Mouse (Mus musculus) heart, postnatal 4 days (tissue): ENCODE measurements around the gene Slc25a13. TPM values are rescaled to one million over a fixed set of nuclear protein-coding genes. Genes with fewer than 3 reads are reported as not detected.

ENCODE experiments used
- DNase-seq: peaks from one replicate; pipeline ENCODE4 v3.0.0; 2021
- total RNA-seq, 2 experiments: library from RNA; stranded (reverse); gene quantifications; 2 replicates each; pipeline ENCODE4 v1.2.3; 2021

The Slc25a13 gene
- total RNA-seq = 10 to 100 TPM; 65.8 to 67.9 TPM

GRCm38 (mm10) chr6:6216507-6217285 lies at the start of gene Slc25a13:
Gene Slc25a13, minus strand, starts transcription at chr6:6217173.
- DNase-seq = peak; percentile 85

DNA sequence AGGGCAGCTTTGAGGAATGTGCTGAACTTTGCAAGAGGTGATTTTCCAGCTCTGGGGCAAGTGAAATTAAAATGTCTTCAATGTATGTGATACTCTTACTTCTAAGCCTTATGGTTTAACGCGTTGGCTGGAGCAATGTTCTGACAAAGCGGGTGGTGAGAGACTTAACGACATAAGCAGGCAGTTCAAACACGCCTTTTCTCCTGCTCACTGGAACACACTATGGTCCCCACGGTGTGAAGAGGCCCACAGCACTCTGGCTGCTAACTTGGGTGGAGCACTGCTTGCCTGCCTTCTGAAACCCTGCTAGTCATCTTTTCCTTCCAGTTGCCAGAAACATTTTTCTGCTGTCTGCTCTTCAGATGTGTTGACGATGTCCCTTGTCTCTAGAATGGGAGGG lies 48.8 kb upstream of the Slc25a13 start:
- DNase-seq = no peak

- no peak for DNase-seq
These were observed 46.4 kb upstream of the Slc25a13 start for GRCm38 (mm10) chr6:6263293-6263911.

- no peak for DNase-seq
These were observed 43.9 kb upstream of the Slc25a13 start for GRCm38 (mm10) chr6:6260917-6261316.

DNA sequence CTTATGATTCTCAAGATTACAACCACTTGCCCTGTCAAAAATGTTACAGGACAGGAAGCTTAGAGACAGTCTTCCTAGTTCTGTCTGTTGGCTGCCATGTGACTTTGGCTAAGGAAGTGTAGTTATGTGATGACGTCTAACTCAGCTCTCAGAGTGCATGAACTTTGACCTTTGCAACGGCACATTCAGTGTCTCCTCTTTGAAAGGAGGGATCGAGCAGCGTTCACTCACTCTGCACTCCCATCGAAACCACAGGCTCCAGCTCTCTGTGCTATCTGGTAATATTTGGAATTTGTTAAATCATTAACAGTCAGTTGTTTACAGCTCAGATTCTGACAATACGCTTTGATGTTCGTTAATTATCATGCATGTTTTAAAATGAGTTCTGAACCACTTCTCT lies 31.5 kb upstream of the Slc25a13 start:
- DNase-seq = no peak

DNA sequence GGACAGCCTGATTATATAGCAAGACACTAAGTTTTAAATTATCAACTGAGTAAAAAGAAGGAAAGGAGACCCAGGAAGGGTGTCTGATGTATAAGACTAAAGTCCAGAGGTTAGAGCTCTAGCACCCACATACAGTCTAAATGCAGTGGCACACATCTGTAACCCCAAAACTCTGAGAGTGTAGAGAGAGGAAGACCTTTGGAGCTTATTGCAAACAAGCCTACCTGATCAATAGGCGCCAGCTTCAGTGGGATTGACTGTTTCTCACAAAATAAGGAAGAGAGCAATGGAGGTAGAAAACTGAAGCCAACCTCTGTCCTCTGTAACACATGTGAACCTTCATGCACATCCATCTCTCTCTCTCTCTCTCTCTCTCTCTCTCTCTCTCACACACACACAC lies 26.9 kb upstream of the Slc25a13 start:
- DNase-seq = no peak

DNA sequence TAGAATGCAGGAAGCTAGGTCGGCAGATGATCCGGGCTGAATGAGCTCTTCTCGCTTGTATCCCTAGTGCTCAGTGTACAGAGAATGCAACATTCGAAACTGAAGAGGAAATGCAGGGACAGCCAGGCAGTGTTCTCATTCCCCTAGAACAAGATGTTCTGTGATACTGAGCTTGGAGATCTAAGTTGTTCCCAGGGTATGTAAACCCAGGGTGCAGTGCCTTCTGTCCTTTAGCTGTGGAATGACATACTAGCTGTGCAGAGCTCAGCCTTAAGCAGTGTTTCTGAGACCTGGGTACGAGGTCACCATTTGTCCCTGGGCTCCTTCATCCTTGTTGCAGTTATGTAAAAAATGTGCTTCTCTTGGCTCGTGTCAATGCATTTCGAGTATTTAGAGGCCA lies 25.1 kb upstream of the Slc25a13 start:
- no peak for DNase-seq

- no peak for DNase-seq
These were observed 19.9 kb upstream of the Slc25a13 start for GRCm38 (mm10) chr6:6236788-6237298.

DNA sequence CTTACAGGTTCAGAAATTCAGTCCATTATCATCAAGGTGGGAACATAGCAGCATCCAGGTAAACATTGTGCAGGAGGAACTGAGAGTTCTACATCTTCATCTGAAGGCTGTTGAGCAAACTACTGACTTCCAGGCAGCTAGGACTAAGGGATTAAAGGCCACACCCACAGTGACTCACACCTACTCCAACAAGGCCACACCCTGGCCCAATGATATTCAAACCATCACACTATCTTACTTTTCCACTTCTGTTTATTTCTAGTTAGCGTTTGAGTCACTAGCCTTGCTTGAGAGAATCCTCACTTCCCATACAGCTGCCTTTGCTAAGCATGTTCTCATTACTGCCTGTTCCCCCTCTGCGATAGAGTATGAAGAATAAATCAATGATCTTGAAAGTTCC lies 13.3 kb upstream of the Slc25a13 start:
- no peak for DNase-seq

- no peak for DNase-seq
These were observed 5.7 kb upstream of the Slc25a13 start for GRCm38 (mm10) chr6:6222721-6223120.

DNA sequence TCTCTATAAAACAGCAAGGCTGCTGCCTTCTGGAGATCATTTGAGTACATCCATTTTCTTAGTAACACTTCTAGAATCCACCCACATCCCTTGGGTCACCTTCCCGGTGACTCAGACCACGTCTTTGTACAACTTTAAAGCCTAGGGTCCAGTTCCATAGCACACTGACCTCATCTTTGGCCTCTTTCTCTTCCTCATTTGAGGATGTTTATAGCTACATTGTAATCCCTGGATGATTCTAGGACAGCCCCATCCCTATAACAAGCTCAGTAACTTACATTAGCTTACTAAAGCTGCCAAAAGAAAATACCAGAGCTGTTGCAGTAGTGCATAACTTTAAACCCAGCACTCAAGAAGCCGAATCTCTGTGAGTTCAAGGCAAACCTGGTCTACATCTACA lies 3.6 kb upstream of the Slc25a13 start:
- DNase-seq = no peak

GRCm38 (mm10) chr6:6219661-6220370 lies 2.8 kb upstream of the Slc25a13 start:
- no peak for DNase-seq

DNA sequence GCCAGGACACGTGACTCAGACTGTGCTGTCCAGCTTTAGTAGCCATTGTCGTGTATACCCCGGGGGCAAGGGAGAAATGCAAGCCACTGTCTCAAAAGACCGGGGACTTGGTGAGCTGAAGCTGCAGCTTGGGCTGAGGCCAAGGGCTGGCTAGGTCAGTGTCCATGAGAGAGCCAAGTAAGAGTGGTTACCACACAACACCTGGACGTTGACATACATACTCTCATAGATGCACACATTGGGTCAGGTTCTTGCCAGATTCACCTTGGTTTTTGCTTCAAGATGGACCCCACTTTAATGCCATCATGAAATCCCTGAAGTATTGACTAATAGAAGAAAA lies 283 bp upstream of the Slc25a13 start:
- no peak for DNase-seq

DNA sequence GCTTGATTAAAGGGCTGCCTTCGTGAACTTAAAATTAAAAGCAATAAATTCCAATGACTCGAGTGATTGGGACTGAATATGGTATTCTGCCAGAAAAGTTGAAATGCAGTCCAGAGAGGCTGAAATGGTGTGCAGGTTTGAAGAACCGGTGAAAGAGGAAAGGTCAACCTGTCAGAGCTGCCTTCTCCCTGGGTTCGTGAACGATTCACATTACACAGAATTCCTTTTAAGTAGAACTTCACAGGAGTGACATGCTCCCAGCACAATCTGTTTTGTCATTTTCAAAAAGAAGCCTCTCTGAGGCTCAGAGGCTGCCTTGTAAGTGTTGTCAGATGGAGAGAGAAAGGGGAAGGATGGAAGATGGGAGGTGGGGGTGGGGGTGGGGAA lies 860 bp downstream of the Slc25a13 start:
- DNase-seq = no peak

DNA sequence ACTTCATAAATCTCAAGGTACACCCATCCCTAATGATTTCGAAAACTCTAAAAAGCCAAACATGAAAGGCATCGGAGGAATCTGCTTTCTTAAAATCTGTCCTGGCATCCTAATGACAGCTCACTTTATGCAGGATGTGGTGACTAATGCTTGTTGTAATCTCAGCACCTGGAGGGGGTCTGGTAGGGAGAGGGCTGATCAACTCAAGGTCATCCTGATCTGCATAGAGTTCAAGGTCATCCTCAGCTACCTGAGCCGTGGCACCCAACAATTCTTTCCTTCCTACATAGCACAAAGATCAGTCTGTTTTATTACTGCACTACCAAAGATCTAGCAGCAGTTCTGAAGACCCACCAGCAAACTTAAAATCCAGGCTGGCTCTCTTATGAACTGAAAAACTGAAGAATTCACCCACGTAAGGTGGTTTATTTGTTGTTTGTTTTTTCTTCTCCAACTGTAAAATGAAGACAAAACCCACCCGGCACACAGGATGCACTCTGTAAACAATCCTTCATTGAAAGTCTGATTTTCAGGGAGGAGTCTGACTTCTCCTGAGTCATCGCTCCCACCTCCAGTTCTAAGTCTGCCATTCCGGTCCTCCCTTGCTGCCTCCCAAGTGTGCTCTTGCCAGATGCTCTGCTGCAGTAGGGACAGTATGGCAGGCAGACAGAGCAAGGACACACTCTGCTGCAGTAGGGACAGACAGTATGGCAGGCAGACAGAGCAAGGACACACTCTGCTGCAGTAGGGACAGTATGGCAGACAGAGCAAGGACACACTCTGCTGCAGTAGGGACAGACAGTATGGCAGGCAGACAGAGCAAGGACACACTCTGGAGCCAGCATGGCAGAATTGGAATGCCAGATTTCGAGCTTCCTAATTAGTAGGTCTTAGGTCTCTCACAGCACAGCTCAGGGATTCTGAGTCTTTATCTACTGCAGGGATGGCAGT lies 4.3 kb downstream of the Slc25a13 start:
- no peak for DNase-seq

- peak; percentile 28 for DNase-seq
These were observed 5.0 kb downstream of the Slc25a13 start for GRCm38 (mm10) chr6:6211958-6212357.

DNA sequence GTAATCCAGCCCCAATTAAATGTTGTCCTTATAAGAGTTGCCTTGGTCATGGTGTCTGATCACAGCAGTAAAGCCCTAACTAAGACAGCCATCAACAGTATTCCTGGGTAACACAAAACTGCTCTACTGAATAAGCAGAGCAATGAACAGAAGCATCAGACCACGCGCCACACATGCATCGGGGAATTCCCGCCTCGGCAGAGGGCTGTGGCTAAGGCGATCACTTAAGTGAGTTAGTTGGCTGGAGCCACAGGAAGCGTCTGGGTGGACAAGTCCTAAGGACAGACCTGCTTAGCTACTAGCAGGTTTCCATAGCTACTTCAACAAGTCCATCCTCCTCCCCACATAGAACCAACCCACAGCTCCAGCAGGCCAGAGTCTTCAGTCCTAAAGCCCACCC lies 6.3 kb downstream of the Slc25a13 start:
- DNase-seq = no peak

DNA sequence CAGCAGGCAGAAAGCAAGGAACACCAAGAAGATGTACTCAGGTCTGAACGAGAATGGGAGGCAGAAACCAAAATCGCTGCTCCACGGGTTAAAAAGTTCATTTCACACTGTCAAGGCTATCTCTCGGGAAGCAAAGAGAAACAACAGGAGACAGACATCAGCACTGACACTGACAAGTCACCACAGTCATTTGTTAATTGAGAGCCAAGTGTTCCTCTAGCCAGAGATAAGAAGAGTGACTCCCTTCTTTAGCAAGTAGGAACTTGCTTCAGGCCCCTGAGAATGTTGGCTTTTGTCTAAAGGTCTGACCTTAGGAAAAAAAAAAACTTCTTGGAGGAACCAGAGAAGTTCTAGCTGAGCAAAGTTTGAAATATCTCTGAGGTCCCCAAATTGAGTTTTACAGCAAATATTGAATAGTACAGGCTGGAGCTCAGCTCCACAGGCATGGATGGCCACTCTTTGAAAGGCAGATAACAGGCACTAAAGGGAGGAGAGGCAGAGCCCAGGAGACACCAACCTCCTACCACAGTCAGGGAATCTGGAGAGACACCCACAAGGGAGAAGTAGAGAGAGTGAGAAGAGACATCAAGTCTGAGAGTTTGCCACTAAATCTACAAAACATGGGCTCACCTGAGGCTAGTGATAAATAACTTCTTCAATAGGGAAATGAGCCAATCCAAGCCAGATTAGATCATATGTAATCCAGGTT lies 8.5 kb downstream of the Slc25a13 start:
- DNase-seq = no peak

DNA sequence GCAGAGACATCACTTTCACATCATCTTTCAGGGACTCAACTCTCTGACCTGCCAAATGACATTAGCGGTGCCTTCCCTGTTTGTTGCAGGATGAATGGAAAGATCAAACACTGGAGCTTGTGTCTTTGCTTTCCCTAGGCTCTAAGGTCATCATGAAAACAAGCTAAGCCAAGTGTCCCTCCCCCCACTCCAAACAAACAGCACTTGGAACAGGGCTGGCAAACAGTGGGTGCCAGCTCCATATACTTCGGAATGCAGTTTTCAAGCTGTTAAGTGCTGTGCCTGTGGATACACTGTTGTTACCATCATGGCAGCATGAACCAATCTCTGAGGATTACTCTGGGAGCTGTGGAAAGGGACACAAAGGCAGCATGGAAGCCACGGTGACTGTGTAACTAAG lies 9.1 kb downstream of the Slc25a13 start:
- DNase-seq = no peak

DNA sequence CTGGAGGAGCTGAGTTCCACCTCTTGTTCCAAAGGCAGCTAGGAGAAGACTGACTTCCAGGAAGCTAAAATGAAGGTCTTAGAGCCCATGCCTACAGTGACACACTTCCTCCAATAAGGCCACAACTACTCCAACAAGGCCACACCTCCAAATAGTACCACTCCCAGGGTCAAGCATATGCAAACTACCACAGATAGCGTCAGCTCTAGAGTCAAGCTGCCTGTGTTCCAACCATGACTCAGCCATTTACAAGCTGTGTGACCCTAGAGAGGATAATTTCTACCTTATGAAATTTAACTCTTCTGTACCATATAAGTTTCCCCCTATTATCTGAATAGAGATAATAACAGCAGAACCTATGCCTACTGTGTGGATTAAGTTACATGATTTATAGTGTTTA lies 9.6 kb downstream of the Slc25a13 start:
- DNase-seq = no peak

- DNase-seq = no peak
These were observed 11.3 kb downstream of the Slc25a13 start for GRCm38 (mm10) chr6:6205599-6206165.
